Mouse (Mus musculus) WW6 (cell line): ENCODE measurements around the gene Esyt3.

Experiments
- DNase-seq: peaks from one replicate; pipeline ENCODE4 v3.0.0-alpha.2; 2013; ENCODE audit warnings: low read depth, low spot score

Esyt3 gene

DNA sequence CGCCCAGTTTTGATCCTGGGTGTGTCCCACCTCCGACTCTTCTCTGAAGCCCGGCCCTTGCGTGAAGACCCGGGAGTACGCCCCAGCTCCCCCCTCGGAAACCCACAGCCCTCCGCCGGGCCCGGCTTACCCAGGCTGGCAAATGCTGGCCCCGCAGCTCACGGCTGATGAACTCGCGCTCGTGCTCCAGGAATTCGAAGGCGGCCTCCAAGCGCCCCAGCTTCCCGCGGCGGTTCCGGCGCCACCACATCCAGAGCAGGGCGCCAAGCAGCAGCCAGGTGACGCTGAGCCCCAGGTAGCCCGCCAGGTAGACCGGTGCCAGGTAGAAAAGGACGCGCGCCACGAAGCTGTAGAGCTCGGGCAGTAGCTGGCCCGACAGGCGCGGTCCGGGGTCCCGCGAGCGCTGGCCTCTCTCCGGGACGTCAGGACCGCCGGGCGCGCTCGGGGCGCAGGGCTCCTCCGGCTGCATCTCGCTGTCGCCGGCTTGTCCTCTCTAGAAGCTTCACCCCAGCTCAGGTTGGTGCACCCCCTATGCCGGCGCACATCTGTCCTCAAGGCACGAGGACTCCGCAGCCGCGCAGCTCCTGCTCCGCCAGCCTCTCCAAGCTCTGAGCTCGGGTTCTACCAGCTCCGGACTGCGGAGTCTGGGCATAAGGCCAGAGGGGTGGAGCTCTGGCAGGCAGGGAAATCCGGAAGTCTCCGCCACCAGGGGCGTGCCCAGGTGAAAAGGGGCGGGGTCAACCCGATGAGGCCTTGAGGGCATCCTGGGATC lies at the start of gene Esyt3:
Gene Esyt3 (minus strand): TSS at position 637 of the 772 bp plus-strand sequence.
- peak; percentile 72 for DNase-seq

DNA sequence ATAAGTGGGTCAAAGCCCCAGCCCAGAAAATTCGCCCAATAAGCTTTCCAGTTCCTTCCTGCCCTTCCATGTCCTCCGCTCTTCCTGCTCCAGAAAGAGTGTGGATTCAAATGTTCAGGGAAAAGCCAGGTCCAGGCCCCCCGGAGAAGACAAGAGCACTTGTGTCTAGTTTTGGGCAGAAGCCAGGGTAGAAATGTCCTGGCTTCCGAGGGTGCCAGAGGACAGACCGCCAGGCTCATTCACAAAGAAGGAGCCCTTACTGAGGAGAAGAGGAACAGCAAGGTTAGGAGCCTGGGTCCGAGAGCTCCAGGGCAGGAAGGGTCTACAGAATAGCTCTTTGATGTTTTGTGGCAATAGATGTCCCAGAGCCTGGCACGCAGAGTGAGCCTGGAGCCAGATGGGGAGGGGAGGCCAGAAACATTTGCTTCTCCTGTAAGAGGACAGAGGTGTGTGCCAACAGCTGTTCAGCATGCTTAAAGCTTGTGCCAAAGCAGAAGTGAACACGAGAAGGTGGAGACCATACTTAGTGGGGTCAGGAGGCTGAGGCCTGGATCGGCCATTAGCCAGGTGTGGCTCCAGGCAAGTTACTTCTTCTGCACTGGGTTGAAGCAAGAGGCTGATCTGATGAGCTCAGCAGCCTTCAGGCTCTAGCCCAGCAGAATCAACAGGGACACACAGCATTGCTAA lies 43.1 kb upstream of the Esyt3 start:
- DNase-seq = no peak

DNA sequence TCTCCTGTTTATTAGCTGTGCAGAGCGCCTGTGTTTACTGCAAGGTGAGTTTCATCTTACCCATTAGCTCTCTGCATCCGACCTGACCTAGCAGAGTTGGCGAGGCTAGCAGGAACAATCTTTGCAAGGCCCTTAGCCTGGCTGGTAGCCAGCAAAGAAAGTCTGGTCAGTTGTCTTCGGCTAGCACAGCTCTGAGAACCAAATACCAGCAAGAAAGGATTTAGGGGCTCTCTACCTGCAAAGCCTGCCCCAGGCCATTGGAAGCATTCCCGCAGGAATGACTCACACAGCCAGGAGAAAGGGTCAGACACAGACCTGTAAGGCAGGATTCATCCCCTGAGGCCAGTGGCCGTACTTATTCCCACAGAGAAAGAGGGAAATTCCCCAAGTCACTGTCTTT lies 42.4 kb upstream of the Esyt3 start:
- no peak for DNase-seq

DNA sequence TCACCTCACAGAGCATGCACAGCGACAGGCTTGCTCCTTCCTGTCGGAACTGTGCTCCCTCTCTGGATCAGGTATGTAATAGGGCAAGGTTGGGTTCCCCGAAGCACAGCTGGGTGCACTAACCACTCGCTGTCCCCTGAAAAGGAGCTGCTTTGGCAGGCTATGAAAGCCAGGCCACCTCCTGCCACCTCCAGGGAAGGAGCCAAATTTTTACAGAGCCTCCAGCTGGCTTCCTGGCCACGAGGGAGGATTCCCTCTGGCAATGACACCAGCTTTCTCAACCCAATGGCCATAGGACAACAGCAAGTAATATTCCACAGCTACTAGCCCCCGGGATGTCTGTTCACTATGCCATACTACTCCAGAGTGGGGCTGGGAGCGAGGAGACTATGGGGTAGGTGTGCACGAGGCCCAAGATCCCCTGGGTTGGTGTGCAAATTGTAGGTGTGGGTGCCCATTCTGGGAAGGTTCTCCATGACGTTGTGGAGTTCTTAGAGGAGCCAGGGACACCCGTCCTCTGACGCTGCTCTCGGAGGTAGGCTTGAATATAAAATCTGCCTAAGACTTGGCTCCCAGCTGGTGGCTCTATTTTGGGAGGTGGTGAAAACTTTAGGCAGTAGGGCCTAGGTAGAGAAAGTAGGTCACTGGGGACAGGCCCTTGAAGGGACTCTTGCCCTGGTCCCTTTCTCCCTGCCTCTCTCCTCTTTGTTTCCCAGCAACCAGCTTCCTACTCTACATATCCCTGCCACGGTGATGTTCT lies 38.9 kb upstream of the Esyt3 start:
- DNase-seq = no peak

DNA sequence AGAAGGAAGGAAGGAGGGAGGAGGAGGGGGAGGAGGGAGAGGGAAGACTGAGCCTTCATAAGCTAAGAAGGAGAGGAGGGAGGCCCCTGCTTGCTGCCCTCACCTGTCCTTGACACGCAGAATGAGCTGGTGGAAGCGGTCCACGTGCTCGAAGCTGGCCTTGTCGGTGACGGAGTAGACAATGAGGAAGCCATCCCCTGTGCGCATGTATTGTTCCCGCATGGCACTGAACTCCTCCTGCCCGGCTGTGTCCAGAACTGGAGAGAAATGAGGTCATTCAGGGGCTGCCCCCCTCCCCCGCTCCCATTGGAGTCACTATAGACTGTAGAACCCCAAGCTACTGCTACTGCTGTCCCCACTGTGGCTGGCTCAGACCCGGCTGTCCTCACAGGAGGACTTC lies 36.0 kb upstream of the Esyt3 start:
- no peak for DNase-seq

DNA sequence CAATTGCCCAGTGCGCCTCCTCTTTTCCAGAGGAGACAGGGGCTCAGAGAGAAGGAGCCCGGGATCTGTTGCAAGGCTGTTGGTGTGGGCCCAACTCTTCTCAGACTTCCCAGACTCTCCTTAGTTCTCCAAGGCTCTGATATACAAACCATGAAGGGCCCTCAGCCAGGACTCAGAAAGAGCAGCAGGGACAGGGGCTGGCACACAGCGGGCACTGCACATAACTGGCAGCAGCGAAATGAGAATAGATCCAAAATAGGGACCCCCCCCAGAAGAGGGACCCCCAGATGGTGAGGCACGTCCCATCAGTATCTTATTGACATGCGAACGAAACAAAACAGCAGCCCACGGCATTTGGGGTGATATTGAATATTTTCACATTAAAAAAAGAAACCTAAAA lies 34.8 kb upstream of the Esyt3 start:
- DNase-seq = no peak

DNA sequence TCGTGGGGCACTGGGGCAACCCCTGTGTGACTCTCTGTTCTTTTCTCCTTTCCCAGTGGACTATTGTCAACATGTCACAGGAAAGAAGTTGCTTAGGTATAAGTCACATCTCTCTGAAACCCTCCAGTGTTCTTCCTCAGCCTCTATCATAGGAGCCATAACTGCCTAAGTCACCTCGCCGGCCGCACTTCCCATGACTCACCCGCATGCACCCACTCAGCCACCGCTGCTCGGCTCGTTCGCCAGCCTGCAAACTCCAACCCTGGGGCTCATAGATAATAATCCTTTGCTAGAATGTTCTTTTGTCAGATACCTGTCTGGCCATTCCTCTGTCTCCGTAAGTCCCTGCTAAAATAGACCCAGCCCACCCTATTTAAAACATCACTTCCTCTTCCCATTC lies 33.2 kb upstream of the Esyt3 start:
- no peak for DNase-seq

DNA sequence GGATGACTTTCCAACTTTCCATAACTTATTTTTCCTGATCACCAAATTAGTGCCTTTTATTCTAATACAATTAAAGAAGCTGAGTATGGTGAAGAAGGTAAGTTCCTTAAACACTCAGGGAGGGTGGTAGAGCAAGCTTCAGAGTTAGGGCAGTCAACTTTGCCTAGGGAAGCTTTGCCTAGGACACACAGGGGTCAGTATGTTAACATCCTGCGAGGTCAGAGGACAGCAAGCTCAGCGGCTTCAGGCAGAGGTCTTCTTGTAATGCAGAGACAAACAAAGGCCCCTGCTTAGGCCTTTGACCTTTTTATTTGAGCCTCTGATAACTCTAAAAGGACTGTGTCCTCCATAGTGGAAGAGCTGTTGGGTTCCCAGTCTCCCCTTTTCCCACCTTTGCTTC lies 32.4 kb upstream of the Esyt3 start:
- no peak for DNase-seq

DNA sequence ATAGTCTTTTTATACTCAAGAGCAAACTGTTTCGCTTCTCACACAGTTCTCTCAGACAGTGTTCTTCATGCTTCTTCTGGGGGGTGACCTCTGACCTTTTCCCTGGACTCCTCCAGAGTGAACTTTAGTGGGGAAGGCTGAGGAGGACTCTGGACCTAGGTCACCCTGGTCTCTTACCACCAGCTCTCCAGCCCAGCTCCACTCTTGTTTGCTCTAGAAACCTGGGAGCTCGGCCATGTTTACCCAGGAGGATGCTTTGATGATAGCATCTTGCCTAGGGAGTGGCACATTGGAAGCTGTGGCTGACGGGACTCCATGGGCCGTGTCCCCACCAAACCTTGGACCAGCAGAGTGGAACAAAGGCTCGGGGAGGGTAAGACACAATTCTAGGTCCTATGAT lies 31.8 kb upstream of the Esyt3 start:
- DNase-seq = no peak

DNA sequence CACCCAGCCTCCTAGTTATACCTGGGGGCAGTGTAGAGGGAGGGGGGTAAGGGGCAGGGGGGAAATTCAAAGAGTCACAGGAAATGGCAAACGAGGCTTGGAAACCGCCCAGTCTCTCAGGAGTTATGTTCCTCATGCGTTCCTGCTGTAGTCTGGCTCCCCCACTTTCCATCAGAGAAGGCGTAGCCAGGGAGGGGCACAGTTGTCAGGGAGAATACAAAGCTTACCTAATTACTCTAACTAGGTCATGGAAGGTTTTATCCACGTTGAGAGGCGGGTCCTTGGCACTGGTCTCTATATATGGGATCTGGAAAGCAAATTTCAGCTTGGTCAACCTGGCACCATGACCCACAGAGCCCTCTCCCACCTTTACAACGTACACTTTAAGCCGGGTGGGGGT lies 31.1 kb upstream of the Esyt3 start:
- no peak for DNase-seq

DNA sequence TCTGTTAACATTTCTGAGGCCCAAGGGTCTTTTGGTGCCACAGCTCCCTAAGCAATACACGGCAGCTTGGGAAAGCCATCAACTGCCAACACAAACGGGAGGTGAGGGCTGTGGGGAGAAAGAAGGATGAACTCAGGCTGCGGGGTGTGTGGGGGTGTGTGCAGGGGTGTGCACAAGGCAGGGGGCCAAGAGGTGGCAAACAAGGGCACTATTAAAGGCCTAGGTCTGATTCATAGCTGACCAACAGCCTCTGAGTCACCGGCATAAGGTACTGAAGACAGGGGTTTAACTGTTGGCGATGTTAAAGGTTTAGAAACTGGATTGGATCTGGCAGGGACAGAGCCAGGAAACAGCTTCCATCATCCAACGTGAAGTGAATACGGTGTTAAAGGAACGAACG lies 30.5 kb upstream of the Esyt3 start:
- no peak for DNase-seq

DNA sequence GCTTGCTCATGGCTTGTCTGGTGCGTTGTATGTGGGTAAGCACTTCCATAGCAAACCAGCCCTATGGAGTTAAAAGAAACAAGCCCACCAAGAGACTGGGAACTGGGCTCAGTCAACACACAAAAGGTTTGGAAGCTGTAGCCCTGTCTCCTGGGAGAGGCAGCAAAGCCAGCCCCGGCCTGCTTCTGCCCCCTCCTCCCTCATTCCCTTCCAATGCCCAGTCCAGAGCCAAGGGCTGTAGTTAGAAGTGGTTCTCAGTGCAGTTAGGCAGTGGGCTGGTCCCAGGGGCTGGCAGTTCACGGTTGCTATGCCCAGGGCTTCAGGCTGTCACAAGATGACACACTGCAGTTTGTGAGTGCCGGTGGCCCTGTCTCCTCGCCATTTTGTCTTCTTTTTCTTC lies 29.7 kb upstream of the Esyt3 start:
- no peak for DNase-seq

DNA sequence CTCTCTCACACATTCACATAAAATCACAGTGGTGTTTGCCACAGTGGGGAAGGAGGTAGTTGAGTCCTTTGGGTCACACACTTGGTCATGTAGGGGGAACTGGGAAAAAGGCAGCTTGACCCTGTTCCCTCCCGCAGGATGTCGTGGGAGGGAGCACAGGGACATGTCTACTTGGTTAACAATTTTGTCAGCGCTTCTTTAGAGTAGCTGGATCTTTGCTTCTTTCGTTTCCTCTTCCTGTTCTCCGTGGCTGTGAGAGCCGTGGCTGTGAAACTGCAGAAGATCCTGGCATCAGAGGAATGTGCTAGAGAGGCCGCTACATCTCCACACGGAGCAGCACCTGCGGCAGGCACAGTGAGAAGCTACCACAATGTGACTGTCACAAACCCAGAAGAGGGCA lies 24.2 kb upstream of the Esyt3 start:
- no peak for DNase-seq

DNA sequence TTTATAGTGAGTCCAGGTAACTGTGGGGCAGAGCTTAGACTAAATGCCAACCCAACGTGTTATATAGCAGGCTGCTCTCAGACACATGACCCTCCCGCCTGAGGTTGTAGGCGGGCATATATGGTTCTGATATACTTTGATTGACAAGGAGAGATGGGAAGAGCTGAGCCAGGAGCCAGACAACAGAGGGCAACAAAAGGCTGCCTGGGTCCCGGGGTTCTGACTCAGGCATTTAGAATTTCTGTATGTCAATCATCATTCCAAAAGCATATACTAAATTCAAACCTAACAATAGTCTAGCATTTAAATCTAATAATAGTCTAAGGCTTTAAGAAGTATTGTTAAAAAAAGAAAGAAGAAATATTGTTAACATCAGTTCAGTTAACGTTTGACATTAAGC lies 20.8 kb upstream of the Esyt3 start:
- DNase-seq = no peak

DNA sequence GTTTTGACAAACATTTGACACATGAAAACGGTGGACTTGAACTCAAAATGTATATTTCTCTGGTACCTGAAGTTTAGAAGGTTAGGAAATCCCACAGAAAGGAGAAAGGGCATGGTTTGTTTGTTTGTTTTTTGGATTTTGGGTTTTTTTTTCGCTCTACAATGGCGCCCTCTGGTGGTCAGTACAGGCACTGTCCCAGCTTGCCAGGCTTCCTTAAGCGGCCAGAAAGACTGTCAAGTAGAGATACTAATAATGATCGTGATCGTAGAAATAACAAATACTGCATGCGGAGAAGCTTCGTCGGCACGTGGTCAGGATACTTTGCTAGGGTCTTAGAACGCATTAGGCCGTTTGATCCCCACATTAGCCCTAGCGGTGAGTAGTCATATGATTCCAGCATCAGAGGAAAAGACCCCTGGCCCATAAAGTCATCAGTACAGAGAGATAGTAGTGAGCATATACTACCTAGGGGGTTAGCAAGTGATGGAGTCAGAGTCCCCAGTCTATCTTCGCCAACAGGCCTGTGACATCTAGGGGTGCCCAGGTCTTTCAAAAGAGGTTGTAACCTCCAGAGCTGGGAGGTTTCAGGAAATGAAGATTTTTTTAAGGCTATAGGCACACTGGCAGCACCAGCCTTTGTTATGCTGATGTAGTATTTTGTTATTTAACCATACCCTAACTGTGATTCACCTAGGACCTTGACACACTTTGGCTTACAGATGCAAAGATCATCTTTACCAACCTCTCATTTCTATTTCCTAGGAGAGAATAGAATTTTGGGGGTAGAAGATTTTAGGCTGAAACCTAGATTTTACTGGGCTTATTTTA lies 18.4 kb upstream of the Esyt3 start:
- no peak for DNase-seq

DNA sequence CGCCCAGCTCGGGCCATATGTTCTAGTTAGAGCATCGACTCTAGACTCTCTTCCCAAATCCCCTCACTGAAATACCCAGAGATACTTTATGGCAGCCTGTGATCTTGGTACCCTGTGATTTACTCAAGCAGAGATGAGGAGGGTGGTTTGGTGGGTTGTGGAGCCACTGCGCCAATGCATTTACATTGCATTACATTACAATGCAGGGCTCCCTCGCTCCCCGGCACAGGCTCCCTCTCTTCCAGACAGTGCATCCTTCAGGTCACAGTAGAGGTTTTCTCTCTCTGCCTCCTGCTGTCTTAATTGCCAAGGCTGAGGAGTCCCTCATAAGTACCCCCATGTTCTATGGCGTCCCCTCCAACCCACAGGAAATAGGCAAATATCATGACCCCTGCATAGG lies 10.1 kb upstream of the Esyt3 start:
- DNase-seq = no peak

DNA sequence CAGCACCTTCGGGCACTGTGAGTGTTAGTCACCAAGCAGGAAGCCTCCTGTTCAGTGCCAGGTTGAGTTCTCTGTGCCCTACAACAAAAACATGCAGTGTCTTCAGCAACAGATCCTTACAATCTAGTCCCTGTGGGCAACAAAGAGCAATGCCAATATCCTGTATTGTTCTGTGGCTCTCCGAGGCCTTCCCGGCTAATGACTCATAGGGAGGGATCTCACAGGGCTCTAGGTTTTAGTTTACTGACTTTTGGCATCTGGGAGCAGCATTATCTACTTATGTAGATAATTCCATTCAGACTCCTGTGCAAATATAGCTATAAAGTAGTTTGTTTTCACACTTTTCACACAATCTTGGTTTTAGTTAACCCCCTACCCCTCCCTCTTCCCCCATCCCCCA lies 7.5 kb upstream of the Esyt3 start:
- no peak for DNase-seq

DNA sequence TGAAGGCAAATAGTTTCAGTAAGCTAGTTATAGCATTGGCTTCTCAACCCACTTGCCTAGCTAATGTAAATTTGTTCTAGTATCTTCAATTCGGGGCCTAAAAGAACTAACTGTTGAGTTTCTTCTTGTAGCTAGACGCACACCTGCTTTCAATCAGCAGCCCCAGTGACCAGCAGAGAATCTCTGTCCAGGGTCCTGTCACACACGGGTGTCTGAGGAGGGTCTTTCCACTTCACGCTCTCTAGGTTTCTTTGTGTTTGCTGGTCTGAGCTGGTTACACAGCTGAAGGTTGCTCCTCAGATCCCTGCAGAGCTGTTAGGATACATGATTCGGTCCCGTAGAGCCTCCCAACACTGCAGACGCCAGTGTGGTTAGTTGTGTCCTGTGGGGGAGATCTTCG lies 4.7 kb upstream of the Esyt3 start:
- no peak for DNase-seq

DNA sequence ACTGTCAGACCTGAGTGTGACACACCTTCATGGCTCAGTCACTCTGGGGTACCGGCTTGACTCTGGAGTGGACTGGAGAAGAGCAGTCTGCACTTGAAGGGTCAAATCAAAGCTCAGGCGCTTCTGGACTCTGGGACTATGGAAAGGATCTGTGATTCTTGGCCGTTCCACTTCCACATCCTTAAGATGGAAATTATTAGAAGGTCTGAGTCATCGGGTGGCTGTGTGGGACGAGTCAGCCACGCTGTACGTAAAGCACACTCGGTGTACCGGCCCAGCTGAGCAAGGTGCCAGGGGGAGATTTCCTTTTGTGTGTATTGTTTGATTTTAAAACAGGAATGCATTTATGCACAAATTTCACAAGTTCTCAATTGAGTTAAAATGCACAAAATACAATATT lies 3.6 kb upstream of the Esyt3 start:
- DNase-seq = no peak

DNA sequence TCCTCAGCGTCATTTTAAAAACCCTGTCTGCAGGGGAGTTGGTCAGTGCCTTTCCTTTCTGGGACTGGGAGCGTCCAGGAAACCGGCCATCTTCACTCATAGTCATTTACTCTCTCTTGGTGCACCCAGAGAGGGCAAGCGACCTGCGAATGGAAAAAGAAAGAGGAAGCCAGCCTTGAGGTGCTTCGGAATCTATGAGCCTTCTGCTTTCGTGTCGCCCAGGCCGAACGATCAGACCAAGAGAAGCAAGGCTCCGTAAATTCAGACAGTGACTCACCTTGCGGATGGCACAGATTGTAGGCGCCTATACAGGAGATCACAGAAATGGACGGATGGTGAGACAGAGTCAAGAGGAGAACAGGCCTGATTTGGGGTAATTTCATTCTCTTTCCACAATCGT lies 655 bp upstream of the Esyt3 start:
- DNase-seq = no peak

DNA sequence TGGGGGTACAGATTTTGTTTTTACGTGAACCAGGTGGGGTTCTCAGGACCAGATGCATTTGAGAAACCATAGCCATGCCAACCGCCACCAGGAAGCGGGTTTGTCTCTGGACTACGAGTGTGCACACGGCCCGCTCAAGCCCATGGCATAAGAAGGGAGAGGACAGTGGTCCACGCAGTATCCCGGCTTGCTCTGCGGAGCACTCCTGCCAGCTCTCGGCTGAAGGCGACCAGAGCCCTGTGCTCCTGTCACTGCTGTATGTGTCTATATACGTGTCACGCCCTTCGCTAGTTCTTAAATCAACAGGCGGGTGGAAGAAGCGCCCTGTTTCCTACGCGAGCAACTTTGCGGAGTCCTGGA lies 816 bp downstream of the Esyt3 start:
- no peak for DNase-seq

DNA sequence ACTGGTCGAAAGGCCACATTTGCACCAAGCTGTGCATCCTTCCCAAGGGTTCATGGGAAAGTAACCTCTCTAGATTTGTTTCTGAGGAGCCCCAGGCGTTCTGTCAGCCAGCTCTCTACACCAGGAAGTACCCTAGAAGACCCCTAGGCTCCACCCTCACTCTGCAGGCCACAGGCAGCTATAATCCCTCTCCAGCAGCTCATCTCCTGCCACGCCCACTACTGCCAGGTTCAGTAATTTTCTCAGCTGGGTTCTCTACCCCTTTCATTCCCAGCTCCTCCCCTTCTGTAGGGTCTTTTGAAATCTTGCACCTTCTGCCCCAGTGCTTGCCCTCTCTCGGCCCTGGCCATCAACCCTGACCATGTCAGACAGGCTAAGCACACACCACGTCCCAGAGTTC lies 2.4 kb downstream of the Esyt3 start:
- DNase-seq = no peak
